Mouse (Mus musculus): ENCODE data around the gene Eif2b2. TPM values are rescaled to one million over a fixed set of nuclear protein-coding genes. Genes with fewer than 3 reads are reported as not detected.

Gene Eif2b2
- polyA plus RNA-seq, 1 experiment from 2014 or later = 78.7 TPM

DNA sequence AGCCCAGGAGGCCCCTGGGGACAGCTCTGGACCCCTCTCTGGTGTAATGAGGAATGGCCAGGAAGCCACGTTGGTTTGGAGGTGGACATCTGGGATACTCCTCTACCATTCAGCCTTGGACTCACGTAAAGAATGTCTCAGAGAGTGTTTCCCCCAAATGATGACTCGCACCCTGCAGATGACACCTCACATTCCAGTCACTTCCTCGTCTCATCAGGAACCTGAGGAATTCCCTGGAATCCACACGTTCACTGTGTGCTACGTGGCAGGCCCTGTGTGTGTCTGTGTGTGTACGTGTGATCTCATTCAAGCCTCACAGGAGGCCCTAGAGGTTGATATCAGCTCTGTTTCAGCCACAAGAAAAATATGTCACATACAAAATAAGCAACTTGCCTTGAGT, 32.9 kb upstream of the Eif2b2 start:
- Histone ChIP-seq H3K4me3 (replicated peaks; ENCODE audit: low read depth, low read length) (no peak overlapping the region), H3K9ac (replicated peaks; ENCODE audit: low read length) (no peak overlapping the region), H3K27ac (replicated peaks; ENCODE audit: low read depth, low read length) (no peak overlapping the region), H3K9me3 (ENCODE audit: control insufficient read depth, low read length) (no peaks in the 10 kb centered on the region), H3K27me3 (ENCODE audit: control insufficient read depth, insufficient read depth, low read length) (no peaks in the 10 kb centered on the region), H3K4me2 (ENCODE audit: low read length) (no peak overlapping the region), H3K36me3 (ENCODE audit: control insufficient read depth, insufficient read depth, low read length) (no peaks in the 10 kb centered on the region), H3K4me1 (ENCODE audit: control insufficient read depth, insufficient read depth, low read length) (peaks cover 12% of the 10 kb centered on the region)
- WGBS = 81% methylated on average over 7 of the region's 7 CpGs
- DNase-seq = no peak
- no peak for ATAC-seq (ENCODE audit: low FRiP score, low TSS enrichment)

- Histone ChIP-seq H3K36me3 (ENCODE audit: control insufficient read depth, insufficient read depth, low read length) (no peaks in the 10 kb centered on the region), H3K9ac (replicated peaks; ENCODE audit: low read length) (no peak overlapping the region), H3K4me3 (replicated peaks; ENCODE audit: low read depth, low read length) (no peak overlapping the region), H3K9me3 (ENCODE audit: control insufficient read depth, low read length) (no peaks in the 10 kb centered on the region), H3K27me3 (ENCODE audit: control insufficient read depth, insufficient read depth, low read length) (no peaks in the 10 kb centered on the region), H3K4me1 (ENCODE audit: control insufficient read depth, insufficient read depth, low read length) (0 out of 2 replicates have a peak, but pooled peaks cover 4% of the 10 kb centered on the region), H3K4me2 (ENCODE audit: low read length) (no peak overlapping the region), H3K27ac (replicated peaks; ENCODE audit: low read depth, low read length) (no peak overlapping the region)
- WGBS = 83% methylated on average over 7 of the region's 7 CpGs
- ATAC-seq (ENCODE audit: low FRiP score, low TSS enrichment) (no peak), DNase-seq (no peak)
Measured at GRCm38 (mm10) chr12:85190290-85190689, 29.0 kb upstream of the Eif2b2 start.

- no peak overlapping the region for H3K4me2 ChIP-seq (ENCODE audit: low read length)
- WGBS = 33% methylated on average over 19 of the region's 19 CpGs
Measured at GRCm38 (mm10) chr12:85192461-85193108, 26.7 kb upstream of the Eif2b2 start.

DNA sequence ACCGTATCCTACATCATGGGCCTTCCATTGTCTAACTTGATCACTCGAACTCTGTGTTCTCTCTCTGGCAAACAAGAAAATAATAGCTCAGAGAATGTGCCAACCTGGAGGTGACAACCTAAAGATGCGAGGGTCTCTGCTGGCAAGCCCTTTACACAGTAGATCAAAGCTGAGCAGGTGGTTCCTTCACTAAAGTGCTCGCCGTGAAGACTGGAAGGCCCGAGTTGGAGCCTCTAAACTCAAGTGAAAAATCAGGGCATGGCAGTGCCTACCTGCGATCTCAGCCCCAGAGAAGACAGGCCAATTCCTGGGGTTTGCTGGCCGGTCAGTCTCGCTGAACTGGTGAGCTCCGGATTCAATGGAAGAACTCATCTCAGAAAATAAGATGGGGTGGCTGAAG, 26.1 kb upstream of the Eif2b2 start:
- no peak overlapping the region for H3K27ac ChIP-seq (replicated peaks; ENCODE audit: low read depth, low read length)
- ATAC-seq (ENCODE audit: low FRiP score, low TSS enrichment) = no peak
- H3K9me3 ChIP-seq (ENCODE audit: control insufficient read depth, low read length) = no peaks in the 10 kb centered on the region
- H3K4me1 ChIP-seq (ENCODE audit: control insufficient read depth, insufficient read depth, low read length) = 0 out of 2 replicates have a peak, but pooled peaks cover 4% of the 10 kb centered on the region
- H3K27me3 ChIP-seq (ENCODE audit: control insufficient read depth, insufficient read depth, low read length) = no peaks in the 10 kb centered on the region
- no peak overlapping the region for H3K4me3 ChIP-seq (replicated peaks; ENCODE audit: low read depth, low read length)
- no peak overlapping the region for H3K9ac ChIP-seq (replicated peaks; ENCODE audit: low read length)
- no peaks in the 10 kb centered on the region for H3K36me3 ChIP-seq (ENCODE audit: control insufficient read depth, insufficient read depth, low read length)
- H3K4me2 ChIP-seq (ENCODE audit: low read length) = no peak overlapping the region
- 80% methylated on average over 10 of the region's 10 CpGs for WGBS
- DNase-seq = no peak

More at GRCm38 (mm10) chr12:85192461-85193108, 26.7 kb upstream of the Eif2b2 start:
- Histone ChIP-seq H3K4me1 (ENCODE audit: control insufficient read depth, insufficient read depth, low read length) (0 out of 2 replicates have a peak, but pooled peaks cover 4% of the 10 kb centered on the region), H3K27ac (replicated peaks; ENCODE audit: low read depth, low read length) (no peak overlapping the region), H3K9me3 (ENCODE audit: control insufficient read depth, low read length) (no peaks in the 10 kb centered on the region), H3K9ac (replicated peaks; ENCODE audit: low read length) (no peak overlapping the region), H3K36me3 (ENCODE audit: control insufficient read depth, insufficient read depth, low read length) (no peaks in the 10 kb centered on the region), H3K27me3 (ENCODE audit: control insufficient read depth, insufficient read depth, low read length) (no peaks in the 10 kb centered on the region), H3K4me3 (replicated peaks; ENCODE audit: low read depth, low read length) (no peak overlapping the region)
- ATAC-seq (ENCODE audit: low FRiP score, low TSS enrichment) = no peak
- no peak for DNase-seq

DNA sequence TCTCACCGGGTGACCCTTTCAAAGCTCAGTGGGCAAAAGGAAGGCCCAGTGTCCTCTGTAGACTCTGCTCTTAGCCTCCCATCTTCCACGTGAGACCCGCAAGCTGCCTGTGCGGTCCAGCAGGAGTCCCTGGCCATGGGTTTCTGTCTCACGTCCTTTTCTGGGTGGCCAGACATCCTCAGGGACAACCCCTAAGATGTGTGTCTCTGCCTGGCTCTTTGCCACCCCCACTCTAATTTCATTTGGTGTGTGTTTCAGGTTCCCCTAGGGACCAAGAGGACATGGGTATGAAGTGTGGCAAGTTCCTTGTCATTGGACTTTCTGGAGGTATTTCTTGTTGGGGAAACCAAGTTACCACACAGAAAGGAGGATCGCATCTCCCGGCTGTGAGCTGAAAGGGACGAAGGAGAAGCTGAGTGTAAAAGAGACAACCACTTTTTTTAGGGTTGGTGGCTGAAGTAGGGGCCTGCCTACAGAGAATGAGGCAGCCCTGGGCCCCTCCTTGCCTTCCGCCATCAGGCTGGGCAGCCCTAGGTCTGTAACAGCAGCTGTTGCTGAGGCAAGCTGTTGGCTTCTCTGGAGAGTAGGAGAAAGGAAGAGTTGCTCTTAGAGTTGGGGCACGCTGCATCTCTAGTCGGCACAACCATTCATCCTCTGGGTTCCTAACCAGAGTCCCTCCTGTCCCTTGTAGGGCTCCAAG, 25.2 kb upstream of the Eif2b2 start:
- ATAC-seq (ENCODE audit: low FRiP score, low TSS enrichment) (no peak), DNase-seq (no peak)
- no peak overlapping the region for H3K27ac ChIP-seq (replicated peaks; ENCODE audit: low read depth, low read length)
- no peaks in the 10 kb centered on the region for H3K27me3 ChIP-seq (ENCODE audit: control insufficient read depth, insufficient read depth, low read length)
- no peaks in the 10 kb centered on the region for H3K36me3 ChIP-seq (ENCODE audit: control insufficient read depth, insufficient read depth, low read length)
- H3K4me1 ChIP-seq (ENCODE audit: control insufficient read depth, insufficient read depth, low read length) = 0 out of 2 replicates have a peak, but pooled peaks cover 4% of the 10 kb centered on the region
- H3K9ac ChIP-seq (replicated peaks; ENCODE audit: low read length) = no peak overlapping the region
- H3K4me3 ChIP-seq (replicated peaks; ENCODE audit: low read depth, low read length) = no peak overlapping the region
- H3K4me2 ChIP-seq (ENCODE audit: low read length) = no peak overlapping the region
- no peaks in the 10 kb centered on the region for H3K9me3 ChIP-seq (ENCODE audit: control insufficient read depth, low read length)
- 92% methylated on average over 11 of the region's 11 CpGs for WGBS

GRCm38 (mm10) chr12:85194623-85195018, 24.7 kb upstream of the Eif2b2 start:
- 45% methylated on average over 4 of the region's 4 CpGs for WGBS
- Histone ChIP-seq H3K9ac (replicated peaks; ENCODE audit: low read length) (no peak overlapping the region), H3K27ac (replicated peaks; ENCODE audit: low read depth, low read length) (no peak overlapping the region), H3K9me3 (ENCODE audit: control insufficient read depth, low read length) (no peaks in the 10 kb centered on the region), H3K4me1 (ENCODE audit: control insufficient read depth, insufficient read depth, low read length) (0 out of 2 replicates have a peak, but pooled peaks cover 4% of the 10 kb centered on the region), H3K4me3 (replicated peaks; ENCODE audit: low read depth, low read length) (no peak overlapping the region), H3K36me3 (ENCODE audit: control insufficient read depth, insufficient read depth, low read length) (no peaks in the 10 kb centered on the region), H3K27me3 (ENCODE audit: control insufficient read depth, insufficient read depth, low read length) (no peaks in the 10 kb centered on the region), H3K4me2 (ENCODE audit: low read length) (no peak overlapping the region)
- ATAC-seq (ENCODE audit: low FRiP score, low TSS enrichment) = no peak
- peak; percentile 65 for DNase-seq

GRCm38 (mm10) chr12:85195086-85195485, 24.2 kb upstream of the Eif2b2 start:
- 85% methylated on average over 5 of the region's 5 CpGs for WGBS
- no peak overlapping the region for H3K4me2 ChIP-seq (ENCODE audit: low read length)
- H3K27ac ChIP-seq (replicated peaks; ENCODE audit: low read depth, low read length) = no peak overlapping the region
- 0 out of 2 replicates have a peak, but pooled peaks cover 4% of the 10 kb centered on the region for H3K4me1 ChIP-seq (ENCODE audit: control insufficient read depth, insufficient read depth, low read length)
- no peak overlapping the region for H3K4me3 ChIP-seq (replicated peaks; ENCODE audit: low read depth, low read length)
- no peak overlapping the region for H3K9ac ChIP-seq (replicated peaks; ENCODE audit: low read length)
- ATAC-seq (ENCODE audit: low FRiP score, low TSS enrichment) = no peak
- H3K36me3 ChIP-seq (ENCODE audit: control insufficient read depth, insufficient read depth, low read length) = no peaks in the 10 kb centered on the region
- H3K27me3 ChIP-seq (ENCODE audit: control insufficient read depth, insufficient read depth, low read length) = no peaks in the 10 kb centered on the region
- no peaks in the 10 kb centered on the region for H3K9me3 ChIP-seq (ENCODE audit: control insufficient read depth, low read length)
- DNase-seq = no peak

DNA sequence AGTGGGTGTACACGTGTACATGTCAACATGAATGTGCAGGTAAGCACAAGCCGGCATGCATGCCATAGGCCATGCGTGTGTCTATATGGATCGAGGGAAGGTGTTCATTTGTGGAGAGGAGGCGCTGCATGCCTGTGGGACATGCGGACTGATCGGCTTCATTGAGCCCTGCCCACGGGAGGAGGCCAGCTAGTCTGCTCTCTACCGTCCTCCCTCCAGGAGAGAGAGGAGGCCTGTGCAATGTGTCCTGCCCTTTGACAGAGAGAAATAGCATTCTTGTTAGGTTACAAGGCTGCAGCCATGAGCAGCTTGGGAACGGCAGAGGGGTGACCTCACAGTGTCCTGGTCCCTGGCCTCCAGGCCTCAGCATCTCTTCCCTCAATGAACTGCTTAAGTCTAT, 23.1 kb upstream of the Eif2b2 start:
- no peaks in the 10 kb centered on the region for H3K27me3 ChIP-seq (ENCODE audit: control insufficient read depth, insufficient read depth, low read length)
- peaks cover 11% of the 10 kb centered on the region for H3K4me1 ChIP-seq (ENCODE audit: control insufficient read depth, insufficient read depth, low read length)
- no peak for ATAC-seq (ENCODE audit: low FRiP score, low TSS enrichment)
- no peaks in the 10 kb centered on the region for H3K9me3 ChIP-seq (ENCODE audit: control insufficient read depth, low read length)
- DNase-seq = no peak
- no peak overlapping the region for H3K27ac ChIP-seq (replicated peaks; ENCODE audit: low read depth, low read length)
- H3K4me2 ChIP-seq (ENCODE audit: low read length) = no peak overlapping the region
- H3K9ac ChIP-seq (replicated peaks; ENCODE audit: low read length) = no peak overlapping the region
- no peaks in the 10 kb centered on the region for H3K36me3 ChIP-seq (ENCODE audit: control insufficient read depth, insufficient read depth, low read length)
- no peak overlapping the region for H3K4me3 ChIP-seq (replicated peaks; ENCODE audit: low read depth, low read length)
- 92% methylated on average over 10 of the region's 10 CpGs for WGBS

DNA sequence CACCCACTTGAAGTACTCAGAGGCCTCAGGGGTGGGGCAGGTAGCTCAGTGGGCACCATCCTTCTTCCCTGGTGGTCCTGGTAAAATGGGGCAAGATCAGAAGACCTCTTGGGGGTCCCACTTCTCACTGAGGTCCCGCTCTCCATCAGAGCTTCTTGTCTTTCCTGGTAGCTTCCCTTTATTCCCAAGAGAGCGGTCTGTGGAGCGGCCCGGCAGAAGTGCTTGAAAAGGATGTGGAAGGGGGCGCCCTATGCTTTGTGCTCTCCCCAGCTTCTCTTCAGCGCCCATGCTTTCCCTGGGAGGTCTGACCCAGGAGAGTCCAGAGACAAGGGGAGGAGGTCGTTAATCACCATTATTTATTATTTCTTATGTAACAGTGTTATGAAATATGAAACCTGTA, 21.9 kb upstream of the Eif2b2 start:
- DNase-seq (no peak), ATAC-seq (ENCODE audit: low FRiP score, low TSS enrichment) (no peak)
- H3K27me3 ChIP-seq (ENCODE audit: control insufficient read depth, insufficient read depth, low read length) = no peaks in the 10 kb centered on the region
- H3K9me3 ChIP-seq (ENCODE audit: control insufficient read depth, low read length) = no peaks in the 10 kb centered on the region
- no peak overlapping the region for H3K4me3 ChIP-seq (replicated peaks; ENCODE audit: low read depth, low read length)
- H3K36me3 ChIP-seq (ENCODE audit: control insufficient read depth, insufficient read depth, low read length) = no peaks in the 10 kb centered on the region
- no peak overlapping the region for H3K27ac ChIP-seq (replicated peaks; ENCODE audit: low read depth, low read length)
- H3K9ac ChIP-seq (replicated peaks; ENCODE audit: low read length) = no peak overlapping the region
- H3K4me2 ChIP-seq (ENCODE audit: low read length) = no peak overlapping the region
- H3K4me1 ChIP-seq (ENCODE audit: control insufficient read depth, insufficient read depth, low read length) = peaks cover 19% of the 10 kb centered on the region
- 82% methylated on average over 7 of the region's 7 CpGs for WGBS

All from midbrain, embryonic 14.5 days (tissue).